Mouse (Mus musculus) ES-Bruce4 (cell line): ENCODE results near the gene Atrn.

Experiments used
- CTCF ChIP-seq: IDR thresholded peaks from one replicate; pipeline ENCODE4 v1.8.1; 2011; ENCODE audit warnings: low read depth, low read length
- POLR2A ChIP-seq: IDR thresholded peaks from one replicate; pipeline ENCODE4 v1.8.1; 2011; ENCODE audit warnings: low read length; ENCODE audit not compliant: insufficient read depth

DNA sequence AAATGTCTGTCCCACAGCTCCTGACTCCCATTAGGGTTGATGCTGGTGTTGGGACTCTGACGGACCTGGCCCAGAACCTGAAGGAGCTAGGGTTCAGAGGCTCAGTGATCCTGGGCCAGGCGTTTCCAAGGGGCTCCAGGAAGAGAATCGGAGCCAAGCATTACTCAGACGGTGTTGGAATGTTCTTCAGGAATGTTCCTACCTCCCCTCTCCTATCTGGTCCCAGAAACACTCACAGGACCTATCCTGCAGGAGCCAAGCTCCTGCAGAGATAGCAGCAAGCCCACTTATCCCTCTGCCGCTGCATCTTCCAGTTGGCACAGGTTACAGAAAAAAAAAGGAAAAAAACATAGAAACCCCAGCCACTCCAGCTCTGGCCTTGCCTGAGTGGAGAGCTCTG, 155.3 kb downstream of the Atrn start:
- TF ChIP-seq CTCF (no peak), POLR2A (no peak)
